Mouse (Mus musculus) spleen, adult 2 months (tissue): ENCODE data around the gene Parp3.

ENCODE experiments used
- CTCF ChIP-seq: fragments of 200-500 bp; IDR thresholded peaks from 2 replicates; pipeline ENCODE4 v1.5.1; 2011; ENCODE audit warnings: mild to moderate bottlenecking, inconsistent platforms; ENCODE audit not compliant: insufficient read depth, insufficient read length, insufficient replicate concordance; ENCODE audit errors: extremely low read depth
- POLR2A ChIP-seq: fragments of 200-500 bp; IDR thresholded peaks from 2 replicates; pipeline ENCODE4 v1.6.1; 2011; ENCODE audit warnings: low read depth, low read length, inconsistent platforms

- TF ChIP-seq POLR2A (no peak), CTCF (no peak)
Measured at GRCm38 (mm10) chr9:106519909-106520308, 43.2 kb upstream of the Parp3 start.
